Mouse (Mus musculus) bone marrow, adult 2 months (tissue): ENCODE measurements around the gene Senp3.

Experiments
- CTCF ChIP-seq: fragments of 200-500 bp; IDR thresholded peaks from 2 replicates; pipeline ENCODE4 v1.5.1; 2011; ENCODE audit warnings: low read length, control low read depth; ENCODE audit not compliant: control insufficient read depth, insufficient read depth
- POLR2A ChIP-seq: fragments of 200-500 bp; IDR thresholded peaks from 2 replicates; pipeline ENCODE4 v1.6.1; 2011; ENCODE audit warnings: low read depth, mild to moderate bottlenecking, control low read depth, low read length, borderline replicate concordance; ENCODE audit not compliant: control insufficient read depth

- no peak for TF ChIP-seq POLR2A
- TF ChIP-seq CTCF = no peak
Measured at GRCm38 (mm10) chr11:69714636-69715329, 32.9 kb upstream of the Senp3 start.
